Mouse (Mus musculus): ENCODE measurements around the gene Pold4.

Gene Pold4

DNA sequence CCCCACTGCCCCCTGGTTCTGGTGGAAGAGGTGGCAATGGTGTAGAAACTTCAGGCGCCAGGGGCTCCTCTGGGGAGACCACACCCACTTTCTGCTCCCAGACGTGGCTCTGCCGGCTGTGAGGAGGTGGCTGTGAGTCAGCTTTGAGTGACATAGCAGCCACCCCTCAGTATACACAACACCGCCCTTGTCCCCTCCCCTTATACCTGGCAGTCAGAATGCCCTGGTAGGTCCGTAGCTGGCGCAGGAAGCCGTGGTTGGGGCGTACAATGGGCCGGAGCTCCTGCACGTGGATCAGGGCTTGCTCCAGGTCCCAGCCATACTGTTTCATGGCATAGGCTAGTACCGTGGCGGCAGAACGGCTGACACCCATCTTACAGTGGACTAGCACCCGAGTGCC lies 32.0 kb downstream of the Pold4 start:
- CTCF ChIA-PET, result no interaction called here

DNA sequence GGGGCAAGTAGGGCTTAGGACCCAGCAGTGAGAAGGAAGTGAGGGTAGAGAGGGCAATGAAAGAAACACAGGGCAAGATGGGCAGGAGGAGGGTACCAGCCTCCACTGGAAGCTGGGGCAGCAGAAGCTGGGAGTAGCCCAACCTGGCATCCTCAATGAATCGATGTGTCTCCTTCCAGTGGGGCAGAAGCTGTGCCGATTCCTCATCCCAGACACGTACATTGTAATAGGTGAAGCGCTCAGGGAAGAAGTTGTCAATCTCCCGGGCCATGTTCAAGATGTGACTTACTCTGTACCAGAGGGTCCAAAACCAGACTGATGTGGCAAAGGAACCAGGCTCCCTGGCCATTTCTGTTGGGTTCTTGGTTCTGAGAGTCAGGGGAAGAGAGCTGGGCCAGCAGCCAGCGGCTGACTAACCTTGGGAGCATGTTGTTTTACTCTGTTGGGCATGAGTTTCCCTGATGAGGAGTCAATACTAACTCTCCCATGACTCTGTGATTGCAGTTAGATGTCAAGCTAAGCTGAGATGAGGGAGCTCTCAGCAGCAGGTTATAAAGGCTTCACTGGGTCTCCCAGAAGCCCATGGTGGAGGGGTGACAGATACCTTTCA lies 32.6 kb downstream of the Pold4 start:
- CTCF ChIA-PET, result interaction anchor here (0.5 kb wide), 1 partner anchor 65 kb away, joined by 4 read pairs; no protein-coding TSS in a partner anchor

DNA sequence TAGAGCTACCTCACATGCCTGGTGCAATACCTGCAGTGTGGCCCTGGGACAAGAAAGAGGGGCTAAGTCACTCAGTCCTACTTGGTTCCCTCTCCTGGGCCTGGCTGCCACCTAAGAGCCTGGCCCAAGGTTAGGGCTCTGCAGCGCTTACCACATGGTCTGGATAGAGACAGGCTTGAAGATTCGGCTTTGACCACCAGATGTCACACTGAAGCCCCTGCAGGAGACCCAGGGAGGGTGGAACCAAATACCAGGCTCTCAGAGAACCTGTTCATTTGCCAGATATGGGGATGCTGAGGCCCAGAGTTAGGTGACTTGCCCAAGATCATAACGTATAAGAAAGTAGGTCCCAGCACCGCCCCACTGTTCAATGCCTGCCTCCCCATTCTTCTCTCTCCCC lies 34.3 kb downstream of the Pold4 start:
- CTCF ChIA-PET, result no interaction called here

DNA sequence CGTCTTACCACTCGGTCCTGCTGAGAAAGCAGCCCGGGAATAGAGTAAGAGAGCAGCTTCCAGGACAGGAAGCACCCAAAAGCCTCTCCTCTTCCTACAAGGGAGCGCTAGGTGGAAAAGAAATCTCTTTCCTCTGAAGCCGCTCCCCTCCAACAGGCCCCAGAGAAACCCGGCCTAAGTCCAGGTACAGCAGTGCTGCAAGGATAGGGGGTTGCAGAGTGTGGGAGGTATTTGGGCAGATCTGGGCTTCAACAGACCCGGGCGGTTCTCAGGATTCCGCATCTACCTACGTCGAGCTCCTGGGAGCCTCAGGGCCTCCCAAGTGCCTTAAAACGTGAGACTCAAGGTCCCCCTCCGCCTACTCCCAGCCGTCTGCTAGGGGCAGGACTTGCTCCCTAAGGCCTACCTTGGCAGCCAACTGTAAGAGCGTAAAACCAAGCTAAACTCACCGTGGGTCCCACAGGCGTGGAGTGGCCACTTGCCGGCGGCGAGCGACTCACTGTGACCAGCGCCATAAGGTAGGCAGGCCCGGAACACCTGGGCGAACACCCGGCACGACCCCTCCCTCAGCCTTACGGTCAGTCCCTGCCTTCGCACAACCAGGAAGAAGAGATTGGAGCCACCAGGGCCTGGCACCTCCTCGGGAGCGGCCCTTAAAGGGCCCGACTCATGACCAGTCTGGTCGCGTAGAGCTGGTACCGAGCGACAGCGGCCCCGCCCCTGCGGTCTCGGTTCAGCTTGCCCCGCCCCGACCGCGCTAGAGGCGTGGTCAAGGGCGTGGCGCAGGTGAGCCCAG lies 37.1 kb downstream of the Pold4 start, which contains the start of gene Ssh3:
Gene Ssh3, minus strand, starts transcription at position 615 of the 796 bp plus-strand sequence.
- CTCF ChIA-PET, result interaction anchor here (0.7 to 1.4 kb wide), 3 partner anchors 13 to 41 kb away, joined by 3 to 4 read pairs (median 3); partner anchors contain the start of gene Ankrd13d

DNA sequence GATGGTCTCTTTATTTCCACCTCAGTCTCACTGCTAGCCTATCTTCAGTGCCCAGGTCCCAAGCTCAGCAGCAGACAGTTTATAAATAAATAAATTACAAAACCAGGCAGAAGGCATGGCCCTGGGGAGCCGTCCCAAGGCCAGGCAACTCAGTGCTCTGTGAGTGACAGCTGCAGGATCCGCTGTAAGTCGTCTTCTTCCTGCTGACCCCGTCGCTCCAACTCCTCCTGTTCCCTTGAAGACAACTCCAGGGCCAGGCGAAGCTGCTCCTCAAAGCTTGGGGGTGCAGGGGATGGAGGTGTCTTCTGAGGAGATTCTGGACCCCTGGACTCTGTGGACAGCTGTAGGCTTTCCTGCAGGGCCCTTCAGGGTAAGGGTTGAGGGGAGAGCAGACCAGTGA lies 38.5 kb downstream of the Pold4 start:
- CTCF ChIA-PET, result no interaction called here

DNA sequence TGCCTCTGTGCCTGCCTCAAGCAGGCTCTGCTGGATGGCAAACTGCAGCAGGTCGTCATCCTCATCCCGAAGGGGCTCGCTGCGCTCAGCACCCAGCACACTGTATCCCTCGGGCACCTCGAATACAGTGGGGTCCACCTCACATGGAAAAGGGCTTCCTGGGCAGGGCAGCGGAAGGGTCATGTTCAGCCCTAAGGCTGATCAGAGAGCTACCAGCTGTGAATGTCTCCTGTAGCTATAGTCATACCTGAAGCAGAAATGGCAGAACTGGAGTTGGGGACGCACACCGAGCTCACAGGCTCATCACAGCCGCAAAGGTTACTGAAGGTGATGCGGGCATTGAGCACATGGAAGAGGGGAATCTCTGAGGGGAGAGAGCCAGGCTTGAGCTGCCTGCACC lies 39.3 kb downstream of the Pold4 start:
- CTCF ChIA-PET, result no interaction called here

DNA sequence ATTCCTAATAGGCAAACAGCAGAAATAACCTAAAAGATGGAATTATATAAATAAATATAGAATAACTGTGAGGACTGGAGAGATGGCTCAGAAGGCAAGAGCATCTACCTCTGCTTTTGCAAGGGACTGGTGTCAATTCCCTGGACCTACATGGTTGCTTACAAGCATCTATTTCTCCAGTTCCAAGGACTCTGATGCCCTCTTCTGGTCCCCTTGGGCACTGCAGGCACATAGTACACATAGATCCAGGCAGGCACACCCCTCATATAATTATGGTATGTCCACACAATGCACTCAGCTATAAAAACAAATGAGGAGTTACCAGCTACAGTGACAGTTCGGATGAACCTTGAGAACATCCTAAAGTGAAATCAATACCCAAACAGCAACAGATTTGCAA lies 47.8 kb downstream of the Pold4 start:
- CTCF ChIA-PET, result interaction anchor here (0.6 kb wide), 1 partner anchor 125 kb away, joined by 5 read pairs; no protein-coding TSS in a partner anchor

DNA sequence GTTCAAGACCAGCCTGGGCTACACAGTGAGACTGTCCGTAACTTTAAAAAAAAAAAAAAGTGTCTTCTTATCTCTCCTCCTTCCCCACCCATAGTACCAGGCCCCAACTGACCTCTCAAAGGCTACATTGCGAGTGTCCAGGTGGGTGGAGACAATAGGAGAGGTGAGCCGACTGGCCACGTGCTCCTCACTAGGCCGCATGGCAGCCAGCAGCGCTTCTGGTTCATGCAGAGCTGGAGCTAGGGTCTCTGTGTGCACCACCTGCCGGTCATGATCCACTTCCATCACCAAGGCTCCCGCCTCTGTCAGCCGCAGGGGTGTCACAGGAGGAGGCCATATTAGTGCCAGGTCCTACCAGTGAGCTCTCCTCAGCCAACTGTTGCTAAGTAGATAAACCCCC lies 48.7 kb downstream of the Pold4 start:
- CTCF ChIA-PET, result no interaction called here

DNA sequence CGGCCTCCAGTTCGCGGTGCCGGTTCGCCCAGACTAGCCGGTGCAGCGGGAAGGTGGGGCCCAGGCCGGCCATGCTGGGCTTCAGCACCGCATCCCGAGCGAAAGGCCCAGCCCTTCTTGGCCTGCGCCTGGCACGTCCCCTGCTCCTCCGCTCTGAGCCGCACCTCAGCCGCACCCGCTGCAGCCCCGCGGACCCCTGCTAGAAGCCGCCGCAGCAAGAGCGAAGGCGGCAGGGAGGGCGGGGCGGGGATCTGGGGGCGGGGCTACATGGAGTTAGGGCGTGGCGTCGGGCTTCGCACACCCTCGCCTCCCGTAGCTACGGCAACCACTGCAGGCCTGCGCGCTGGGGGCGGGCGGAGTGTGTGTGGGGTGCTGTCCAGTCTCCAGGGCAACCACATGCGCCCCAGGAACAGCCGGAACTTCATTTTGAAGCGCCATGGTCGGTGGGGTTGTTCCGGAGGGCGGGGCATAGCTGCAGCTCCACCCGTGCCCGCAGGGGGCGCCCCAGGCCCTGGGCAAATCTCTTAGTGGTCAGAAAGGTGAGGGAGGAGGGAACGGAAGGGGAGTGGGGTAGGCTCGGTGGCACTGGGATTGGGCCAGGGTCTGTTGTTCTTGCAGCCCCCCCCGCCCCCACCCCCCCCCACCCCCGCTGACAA lies 51.3 kb downstream of the Pold4 start, which contains the start of gene Ankrd13d:
Gene Ankrd13d, minus strand, starts transcription at position 240 of the 656 bp plus-strand sequence.
- CTCF ChIA-PET, result interaction anchor here (0.6 to 1.3 kb wide), 3 partner anchors 12 to 19 kb away, joined by 3 to 5 read pairs (median 3); no protein-coding TSS in a partner anchor
